8 mouse cellular contexts compared by ENCODE assay signal in the genomic region with DNA sequence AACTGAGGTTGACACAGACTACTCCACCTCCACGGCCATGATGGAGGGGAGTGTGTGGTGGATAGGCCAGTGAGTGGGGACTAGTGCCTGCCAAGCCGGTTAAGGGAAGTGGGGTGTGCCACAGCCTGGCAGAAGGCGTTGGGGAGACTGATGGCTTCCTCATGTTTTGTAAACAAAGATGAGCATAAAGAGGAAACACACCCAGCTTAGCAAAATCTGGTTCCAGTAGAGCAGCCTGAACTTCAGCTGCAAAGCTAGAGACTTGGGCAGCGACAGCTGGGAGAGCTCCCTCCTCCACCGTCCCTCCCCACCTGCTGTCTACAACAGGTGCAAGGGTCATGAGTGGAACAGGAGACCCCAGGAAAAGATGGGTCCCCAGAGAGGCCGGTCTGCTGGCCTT. TPM values are rescaled to one million over a fixed set of nuclear protein-coding genes. Genes with fewer than 3 reads are reported as not detected.
A peak's percentile ranks its signal among the peaks of the same experiment; 100 is the strongest.
DNase-seq lines count a peak whose midpoint lies in the region; ATAC-seq lines count a peak whose summit lies in the region.

No protein-coding gene starts in this region.

- H3K4me2 ChIP-seq in forebrain, embryonic 12.5 days, result no peak overlapping the region
- H3K4me2 ChIP-seq in forebrain, embryonic 16.5 days (ENCODE audit: low read length), result no peak overlapping the region
- no peak overlapping the region for H3K4me2 ChIP-seq in hindbrain, embryonic 13.5 days
- no peak overlapping the region for H3K4me2 ChIP-seq in lung, embryonic 15.5 days

- H3K9ac ChIP-seq in forebrain, embryonic 12.5 days, result no peak overlapping the region
- H3K9ac ChIP-seq in forebrain, embryonic 16.5 days (replicated peaks; ENCODE audit: low read depth, low read length), result no peak overlapping the region
- H3K9ac ChIP-seq in hindbrain, embryonic 13.5 days, result no peak overlapping the region; the same call in 1 of the 2 replicates
- no peak overlapping the region for H3K9ac ChIP-seq in lung, embryonic 15.5 days

- peak; percentile 90 for DNase-seq in A20 (ENCODE audit: low read depth, low spot score)
- no peak for DNase-seq in cerebellum, adult 8-10 months
- DNase-seq in ovary, postnatal 10 days (ENCODE audit: low spot score), result no peak
- DNase-seq in adrenal gland, postnatal 10 days, result no peak

- H3K4me1 ChIP-seq in forebrain, embryonic 12.5 days, result peaks cover 53% of the 10 kb centered on the region
- peaks cover 21% of the 10 kb centered on the region for H3K4me1 ChIP-seq in forebrain, embryonic 16.5 days (replicated peaks; ENCODE audit: control insufficient read depth, insufficient read depth, low read length)
- H3K4me1 ChIP-seq in hindbrain, embryonic 13.5 days (replicated peaks), result peaks cover 58% of the 10 kb centered on the region
- peaks cover 80% of the 10 kb centered on the region for H3K4me1 ChIP-seq in lung, embryonic 15.5 days

- no peak for ATAC-seq in forebrain, embryonic 12.5 days (ENCODE audit: low FRiP score)
- ATAC-seq in forebrain, embryonic 16.5 days, result no peak
- ATAC-seq in hindbrain, embryonic 13.5 days (ENCODE audit: low FRiP score), result no peak
- no peak for ATAC-seq in lung, embryonic 15.5 days (ENCODE audit: borderline replicate concordance, extremely low read depth, low FRiP score, low TSS enrichment)

- no peaks in the 10 kb centered on the region for H3K36me3 ChIP-seq in forebrain, embryonic 12.5 days (replicated peaks)
- no peaks in the 10 kb centered on the region for H3K36me3 ChIP-seq in forebrain, embryonic 16.5 days (ENCODE audit: control insufficient read depth, insufficient read depth)
- peaks cover 4% of the 10 kb centered on the region; the same call in 1 of the 2 replicates for H3K36me3 ChIP-seq in hindbrain, embryonic 13.5 days
- peaks cover 4% of the 10 kb centered on the region; the same call in 1 of the 2 replicates for H3K36me3 ChIP-seq in lung, embryonic 15.5 days

- WGBS in forebrain, embryonic 12.5 days, result 71% methylated on average over 6 of the region's 6 CpGs
- WGBS in forebrain, embryonic 16.5 days, result 68% methylated on average over 6 of the region's 6 CpGs
- WGBS in hindbrain, embryonic 13.5 days, result 55% methylated on average over 6 of the region's 6 CpGs
- 29% methylated on average over 6 of the region's 6 CpGs for WGBS in lung, embryonic 15.5 days

- H3K9me3 ChIP-seq in forebrain, embryonic 12.5 days, result no peaks in the 10 kb centered on the region
- H3K9me3 ChIP-seq in forebrain, embryonic 16.5 days (ENCODE audit: control insufficient read depth, low read length), result no peaks in the 10 kb centered on the region
- no peaks in the 10 kb centered on the region for H3K9me3 ChIP-seq in hindbrain, embryonic 13.5 days
- no peaks in the 10 kb centered on the region for H3K9me3 ChIP-seq in lung, embryonic 15.5 days

- no peak overlapping the region for H3K4me3 ChIP-seq in forebrain, embryonic 12.5 days (replicated peaks)
- no peak overlapping the region for H3K4me3 ChIP-seq in forebrain, embryonic 16.5 days (replicated peaks; ENCODE audit: low read length)
- no peak overlapping the region for H3K4me3 ChIP-seq in hindbrain, embryonic 13.5 days
- no peak overlapping the region for H3K4me3 ChIP-seq in lung, embryonic 15.5 days

- H3K27ac ChIP-seq in forebrain, embryonic 12.5 days, result peak overlapping the region; percentile 51
- no peak overlapping the region for H3K27ac ChIP-seq in forebrain, embryonic 16.5 days (ENCODE audit: low read length)
- H3K27ac ChIP-seq in hindbrain, embryonic 13.5 days, result peak overlapping the region; percentile 84
- peak overlapping the region; percentile 91 for H3K27ac ChIP-seq in lung, embryonic 15.5 days

- H3K27me3 ChIP-seq in forebrain, embryonic 12.5 days, result no peaks in the 10 kb centered on the region; the same call in 1 of the 2 replicates
- H3K27me3 ChIP-seq in forebrain, embryonic 16.5 days (replicated peaks; ENCODE audit: control insufficient read depth, insufficient read depth, low read length), result no peaks in the 10 kb centered on the region
- H3K27me3 ChIP-seq in hindbrain, embryonic 13.5 days, result no peaks in the 10 kb centered on the region
- H3K27me3 ChIP-seq in lung, embryonic 15.5 days, result no peaks in the 10 kb centered on the region

RNA-seq across cellular contexts. Expression of gene Bmf, which starts 15.5 kb away (rescaled TPM):
- polyA plus RNA-seq in forebrain, embryonic 12.5 days (2016; fragmentation: Nextera tagmentation; extraction: Ambion mirVana), result 2.2 and 3.0 TPM in 2 replicates
- 1.3 and 1.5 TPM in 2 replicates for polyA plus RNA-seq in forebrain, embryonic 16.5 days (2015; fragmentation: Nextera tagmentation; extraction: Ambion mirVana)
- polyA plus RNA-seq in hindbrain, embryonic 13.5 days (2015; fragmentation: Nextera tagmentation; extraction: Ambion mirVana), result 4.7 and 5.3 TPM in 2 replicates
- polyA plus RNA-seq in lung, embryonic 15.5 days (2015; fragmentation: Nextera tagmentation; extraction: Ambion mirVana), result 5.5 and 8.5 TPM in 2 replicates
- total RNA-seq in adrenal gland, postnatal 10 days (2021), result 10 to 100 TPM; 18.6 to 23.1 TPM

RNA-seq across cellular contexts. Expression of gene Srp14, which starts 54.5 kb away (rescaled TPM):
- 252 and 263 TPM in 2 replicates for polyA plus RNA-seq in forebrain, embryonic 12.5 days (2016; fragmentation: Nextera tagmentation; extraction: Ambion mirVana)
- 316 and 322 TPM in 2 replicates for polyA plus RNA-seq in forebrain, embryonic 16.5 days (2015; fragmentation: Nextera tagmentation; extraction: Ambion mirVana)
- polyA plus RNA-seq in hindbrain, embryonic 13.5 days (2015; fragmentation: Nextera tagmentation; extraction: Ambion mirVana), result 362 and 376 TPM in 2 replicates
- 238 and 244 TPM in 2 replicates for polyA plus RNA-seq in lung, embryonic 15.5 days (2015; fragmentation: Nextera tagmentation; extraction: Ambion mirVana)
- 100 to 1,000 TPM; 139 to 146 TPM for total RNA-seq in adrenal gland, postnatal 10 days (2021)
